Mouse (Mus musculus) embryonic fibroblast, embryonic 13.5 days (primary cell): ENCODE results near the gene Mcm6.

ENCODE experiments used
- CTCF ChIP-seq: IDR thresholded peaks from 2 replicates; pipeline ENCODE4 v1.5.1; 2011; ENCODE audit warnings: mild to moderate bottlenecking, control low read depth, low read length, moderate library complexity, borderline replicate concordance; ENCODE audit not compliant: insufficient read depth
- POLR2A ChIP-seq: IDR thresholded peaks from 2 replicates; pipeline ENCODE4 v1.6.1; 2011; ENCODE audit warnings: low read depth, mild to moderate bottlenecking, control low read depth, low read length, moderate library complexity

- TF ChIP-seq CTCF (no peak), POLR2A (no peak)
Measured at GRCm38 (mm10) chr1:128398738-128399445, 39.4 kb upstream of the Mcm6 start.
